Mouse (Mus musculus) intestine, embryonic 15.5 days (tissue): ENCODE results near the gene Zfp414. TPM values are rescaled to one million over a fixed set of nuclear protein-coding genes. Genes with fewer than 3 reads are reported as not detected.

Experiments
- ATAC-seq: fragments of 200-750 bp; cut with Nextera tagmentation; 2 replicates; pipeline ENCODE4 v1.8.0; 2017; ENCODE audit warnings: moderate TSS enrichment, moderate library complexity
- H3K27ac ChIP-seq: fragments of 300-500 bp; sonication (generic); 2 replicates; pipeline ENCODE4 v1.5.1; 2015; ENCODE audit warnings: mild to moderate bottlenecking, inconsistent platforms
- H3K27me3 ChIP-seq: fragments of 300-500 bp; sonication (generic); replicated peaks from 2 replicates; pipeline ENCODE4 v1.6.1; 2015; ENCODE audit warnings: inconsistent platforms
- H3K36me3 ChIP-seq: fragments of 300-500 bp; sonication (generic); 2 replicates; pipeline ENCODE4 v1.6.1; 2015; ENCODE audit warnings: inconsistent platforms
- H3K4me1 ChIP-seq: fragments of 300-500 bp; sonication (generic); replicated peaks from 2 replicates; pipeline ENCODE4 v1.6.1; 2015; ENCODE audit warnings: inconsistent platforms
- H3K4me2 ChIP-seq: fragments of 300-500 bp; sonication (generic); replicated peaks from 2 replicates; pipeline ENCODE4 v1.6.1; 2015; ENCODE audit warnings: mild to moderate bottlenecking, inconsistent platforms
- H3K4me3 ChIP-seq: fragments of 300-500 bp; sonication (generic); replicated peaks from 2 replicates; pipeline ENCODE4 v1.5.1; 2015; ENCODE audit warnings: inconsistent platforms
- H3K9ac ChIP-seq: fragments of 300-500 bp; sonication (generic); 2 replicates; pipeline ENCODE4 v1.6.1; 2015; ENCODE audit warnings: inconsistent platforms
- H3K9me3 ChIP-seq: fragments of 300-500 bp; sonication (generic); 2 replicates; pipeline ENCODE4 v1.6.1; 2016; ENCODE audit warnings: inconsistent platforms
- WGBS: fragments of 180-500 bp; shearing (Covaris S2); methylation state at CpG from one replicate; pipeline ENCODE4 v1.1.7; 2015; 5-methylcytosine and 5-hydroxymethylcytosine counted together
- polyA plus RNA-seq: library from polyadenylated mRNA; unstranded; fragments of >200 nt; fragmentation: Nextera tagmentation; extraction: Ambion mirVana; gene quantifications from 2 replicates; pipeline ENCODE4 v1.2.1, GENCODE M21; 2015

Gene Zfp414
- polyA plus RNA-seq, 1 experiment from 2014 or later: 37.0 TPM

DNA sequence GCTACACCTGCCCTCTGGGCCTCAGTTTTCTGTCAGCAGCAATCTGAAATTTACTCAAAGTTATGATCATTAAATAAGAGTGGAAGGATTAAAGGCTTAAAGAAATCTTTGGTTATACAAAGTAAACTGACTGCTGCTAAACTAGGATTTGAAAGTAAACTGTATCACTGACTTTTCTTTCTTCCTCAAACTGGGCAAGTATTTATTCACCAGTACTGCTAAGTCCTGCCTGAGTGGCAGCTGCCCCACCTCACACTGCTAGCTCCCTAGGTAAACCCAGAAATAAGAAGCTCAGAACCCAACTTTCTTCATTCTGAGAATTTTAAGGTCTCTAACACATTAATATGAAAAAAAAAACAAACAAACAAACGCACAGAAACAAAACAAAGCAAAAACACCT lies 44.9 kb downstream of the Zfp414 start:
- Histone ChIP-seq H3K27me3 (no peaks in the 10 kb centered on the region), H3K4me1 (peaks cover 2% of the 10 kb centered on the region; the same call in 1 of the 2 replicates), H3K9ac (no peak overlapping the region), H3K4me3 (no peak overlapping the region), H3K9me3 (no peaks in the 10 kb centered on the region), H3K4me2 (no peak overlapping the region), H3K27ac (no peak overlapping the region), H3K36me3 (peaks cover 9% of the 10 kb centered on the region; the same call in 1 of the 2 replicates)
- no peak for ATAC-seq
- WGBS: 72% methylated on average over 1 of the region's 1 CpGs

DNA sequence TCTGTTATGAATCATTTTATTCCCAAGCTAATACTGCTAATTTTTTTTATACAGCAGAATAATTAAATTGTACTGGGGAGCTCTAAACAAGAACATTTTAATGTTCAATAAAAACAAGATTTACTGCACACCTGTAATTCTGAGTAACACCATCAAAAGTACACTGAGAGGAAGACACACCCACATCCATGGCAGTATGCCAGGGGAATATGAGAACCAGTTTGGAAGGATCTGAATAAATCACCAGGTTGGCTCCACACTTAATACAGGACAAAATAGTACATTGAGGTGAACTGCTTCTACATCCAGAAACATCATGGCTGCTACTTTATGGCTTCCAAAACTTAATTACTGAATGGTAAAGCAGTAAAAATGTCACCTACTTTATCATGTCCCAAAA lies 46.6 kb downstream of the Zfp414 start:
- Histone ChIP-seq H3K4me3 (no peak overlapping the region), H3K9me3 (no peaks in the 10 kb centered on the region), H3K9ac (no peak overlapping the region)

DNA sequence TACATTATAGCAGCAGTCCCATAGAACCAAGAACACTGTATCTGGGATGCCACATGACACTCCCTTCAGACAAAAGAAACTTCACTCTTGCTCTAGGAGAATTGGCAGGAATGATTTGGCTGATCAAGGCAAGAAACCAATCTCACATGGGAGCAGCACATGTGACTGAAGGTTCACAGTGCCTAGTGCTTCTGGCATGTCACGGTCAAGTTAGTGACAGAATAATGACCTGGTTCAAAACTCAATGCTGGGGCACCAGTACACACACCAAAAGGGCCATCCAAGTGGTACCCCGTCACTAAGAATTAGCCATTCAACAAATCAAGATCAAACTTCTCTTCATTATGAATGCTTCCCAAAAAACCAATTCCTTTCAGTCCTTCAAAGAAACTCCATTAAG lies 47.2 kb downstream of the Zfp414 start:
- H3K4me3 ChIP-seq: no peak overlapping the region
- H3K9ac ChIP-seq: no peak overlapping the region
- peaks cover 2% of the 10 kb centered on the region; the same call in 1 of the 2 replicates for H3K4me1 ChIP-seq
- H3K4me2 ChIP-seq: no peak overlapping the region
- no peaks in the 10 kb centered on the region for H3K9me3 ChIP-seq
- H3K36me3 ChIP-seq: peaks cover 9% of the 10 kb centered on the region; the same call in 1 of the 2 replicates
- no peak for ATAC-seq
- no peaks in the 10 kb centered on the region for H3K27me3 ChIP-seq
- WGBS: 88% methylated on average over 2 of the region's 2 CpGs
- no peak overlapping the region for H3K27ac ChIP-seq

More for the DNA sequence above, 46.6 kb downstream of the Zfp414 start:
- H3K27me3 ChIP-seq: no peaks in the 10 kb centered on the region
- 0 out of 2 replicates have a peak, but pooled peaks have one; percentile 47 for ATAC-seq
- H3K4me1 ChIP-seq: peaks cover 2% of the 10 kb centered on the region; the same call in 1 of the 2 replicates
- H3K36me3 ChIP-seq: peaks cover 9% of the 10 kb centered on the region; the same call in 1 of the 2 replicates
- H3K27ac ChIP-seq: no peak overlapping the region
- no peak overlapping the region for H3K4me2 ChIP-seq

DNA sequence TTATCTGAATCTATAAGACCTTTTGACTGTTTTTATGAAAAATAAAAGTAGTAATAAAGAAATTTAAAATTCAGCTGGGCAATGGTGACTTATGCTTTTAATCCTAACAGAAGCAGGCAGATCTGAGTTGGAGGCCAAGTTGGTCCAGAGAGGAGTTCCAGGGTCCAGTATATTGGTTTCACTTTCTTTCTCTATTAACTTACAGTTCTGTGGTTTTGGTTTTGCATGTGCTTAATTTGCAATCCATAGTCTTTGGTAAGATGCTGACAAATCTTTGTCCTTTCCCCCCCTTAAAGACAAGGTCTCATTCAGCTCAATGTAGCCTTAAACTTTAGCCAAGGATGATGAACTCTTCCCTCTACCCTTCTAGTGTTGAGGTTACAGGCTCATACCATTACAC lies 49.9 kb downstream of the Zfp414 start:
- Histone ChIP-seq H3K36me3 (peaks cover 9% of the 10 kb centered on the region; the same call in 1 of the 2 replicates), H3K4me3 (no peak overlapping the region), H3K27ac (no peak overlapping the region), H3K9ac (no peak overlapping the region), H3K9me3 (no peaks in the 10 kb centered on the region), H3K27me3 (no peaks in the 10 kb centered on the region), H3K4me1 (peaks cover 18% of the 10 kb centered on the region), H3K4me2 (no peak overlapping the region)
- no peak for ATAC-seq

Other genes starting within 250 kb of the Zfp414 start
- 11.3 and 13.1 TPM in 2 replicates for gene Zfp101, start 234.4 kb upstream of the Zfp414 start, polyA plus RNA-seq
- not detected in 2 replicates for gene Actl9, start 196.2 kb upstream of the Zfp414 start, polyA plus RNA-seq
- gene Adamts10, start 104.9 kb upstream of the Zfp414 start, polyA plus RNA-seq: 37.6 and 42.1 TPM in 2 replicates
- 3.8 and 3.9 TPM in 2 replicates for gene Myo1f, start 73.4 kb upstream of the Zfp414 start, polyA plus RNA-seq
- gene Pram1, start 9.0 kb downstream of the Zfp414 start, polyA plus RNA-seq: 0.53 and 0.90 TPM in 2 replicates
- gene Hnrnpm, start 57.8 kb downstream of the Zfp414 start, polyA plus RNA-seq: 276 and 325 TPM in 2 replicates
- 49.4 and 52.7 TPM in 2 replicates for gene March2, start 89.6 kb downstream of the Zfp414 start, polyA plus RNA-seq
- 206 and 218 TPM in 2 replicates for gene Rab11b, start 131.4 kb downstream of the Zfp414 start, polyA plus RNA-seq
- gene Angptl4, start 152.7 kb downstream of the Zfp414 start, polyA plus RNA-seq: 20.7 and 23.4 TPM in 2 replicates
- gene Kank3, start 181.4 kb downstream of the Zfp414 start, polyA plus RNA-seq: 23.0 and 30.5 TPM in 2 replicates
- 1,025 and 1,054 TPM in 2 replicates for gene Rps28, start 195.5 kb downstream of the Zfp414 start, polyA plus RNA-seq
- gene Ndufa7, start 195.5 kb downstream of the Zfp414 start, polyA plus RNA-seq: 492 and 540 TPM in 2 replicates
- gene Cd320, start 214.0 kb downstream of the Zfp414 start, polyA plus RNA-seq: 53.3 and 61.3 TPM in 2 replicates
- gene Gm7029, start 244.7 kb downstream of the Zfp414 start, polyA plus RNA-seq: not detected in 2 replicates